Mouse (Mus musculus) neutrophil, adult 65 days (primary cell): ENCODE results near the gene Zcwpw1. TPM values are rescaled to one million over a fixed set of nuclear protein-coding genes. Genes with fewer than 3 reads are reported as not detected.

Experiments
- total RNA-seq: library from RNA; stranded (reverse); gene quantifications from 2 replicates; pipeline ENCODE4 v1.2.4, GENCODE M21; 2023

Gene Zcwpw1
- 2.2 and 2.4 TPM in 2 replicates for total RNA-seq

GRCm38 (mm10) chr5:137787151-137787928, at the start of gene Zcwpw1, which contains the start of gene Mepce:
Zcwpw1 (plus strand) TSS chr5:137787798.
Mepce (minus strand) TSS chr5:137787655.

GRCm38 (mm10) chr5:137741023-137741931, 46.3 kb upstream of the Zcwpw1 start, which contains the start of gene Nyap1:
Nyap1 (minus strand) TSS chr5:137741607.

GRCm38 (mm10) chr5:137745214-137746171, 42.1 kb upstream of the Zcwpw1 start, which contains the start of gene Tsc22d4:
Tsc22d4 (plus strand) TSS chr5:137745730.

GRCm38 (mm10) chr5:137778635-137779034, 9.0 kb upstream of the Zcwpw1 start, which contains the start of gene Ppp1r35:
Ppp1r35 (plus strand) TSS chr5:137778849.

GRCm38 (mm10) chr5:137835966-137836520, 48.4 kb downstream of the Zcwpw1 start, which contains the start of gene Pilra:
Pilra (minus strand) TSS chr5:137836281.

GRCm38 (mm10) chr5:137857960-137858710, 70.5 kb downstream of the Zcwpw1 start, which contains the start of gene Pilrb1:
Pilrb1 (minus strand) TSS chr5:137858106.

GRCm38 (mm10) chr5:137871644-137872380, 84.2 kb downstream of the Zcwpw1 start, which contains the start of gene Pilrb2:
Pilrb2 (minus strand) TSS chr5:137871815.

Other genes starting within 250 kb of the Zcwpw1 start
- gene Actl6b, start 234.3 kb upstream of the Zcwpw1 start, total RNA-seq: not detected in 2 replicates
- 0.76 and 1.7 TPM in 2 replicates for gene Tfr2, start 218.0 kb upstream of the Zcwpw1 start, total RNA-seq
- 41.8 and 42.3 TPM in 2 replicates for gene Mospd3, start 186.7 kb upstream of the Zcwpw1 start, total RNA-seq
- 0.61 and 2.0 TPM in 2 replicates for gene Pcolce, start 174.0 kb upstream of the Zcwpw1 start, total RNA-seq
- 0.36 TPM in 1 of 2 replicates, not detected in the other for gene Fbxo24, start 158.8 kb upstream of the Zcwpw1 start, total RNA-seq
- gene Lrch4, start 158.7 kb upstream of the Zcwpw1 start, total RNA-seq: 235 and 280 TPM in 2 replicates
- gene Gm20605, start 158.6 kb upstream of the Zcwpw1 start, total RNA-seq: 37.6 and 52.5 TPM in 2 replicates
- gene Sap25, start 146.5 kb upstream of the Zcwpw1 start, total RNA-seq: 51.2 and 70.0 TPM in 2 replicates
- gene Irs3, start 142.1 kb upstream of the Zcwpw1 start, total RNA-seq: not detected in 2 replicates
- 16.4 and 17.0 TPM in 2 replicates for gene Agfg2, start 103.1 kb upstream of the Zcwpw1 start, total RNA-seq
- 0.50 and 0.54 TPM in 2 replicates for gene Nyap1, start 46.2 kb upstream of the Zcwpw1 start, total RNA-seq
- 272 and 329 TPM in 2 replicates for gene Tsc22d4, start 42.1 kb upstream of the Zcwpw1 start, total RNA-seq
- 24.4 and 30.5 TPM in 2 replicates for gene Ppp1r35, start 8.9 kb upstream of the Zcwpw1 start, total RNA-seq
- 29.5 and 33.3 TPM in 2 replicates for gene Mepce, start 143 bp upstream of the Zcwpw1 start, total RNA-seq
- 535 and 567 TPM in 2 replicates for gene Pilra, start 48.5 kb downstream of the Zcwpw1 start, total RNA-seq
- 309 and 327 TPM in 2 replicates for gene Pilrb1, start 70.3 kb downstream of the Zcwpw1 start, total RNA-seq
- gene Pilrb2, start 84.0 kb downstream of the Zcwpw1 start, total RNA-seq: 426 and 429 TPM in 2 replicates
- gene Cyp3a13, start 133.8 kb downstream of the Zcwpw1 start, total RNA-seq: not detected in 2 replicates
- gene Gjc3, start 175.3 kb downstream of the Zcwpw1 start, total RNA-seq: not detected in 2 replicates
- 0.88 and 0.92 TPM in 2 replicates for gene Azgp1, start 193.7 kb downstream of the Zcwpw1 start, total RNA-seq
- not detected in 2 replicates for gene Smok3a, start 233.5 kb downstream of the Zcwpw1 start, total RNA-seq
- not detected in 2 replicates for gene Smok3b, start 233.6 kb downstream of the Zcwpw1 start, total RNA-seq